Mouse (Mus musculus) embryonic fibroblast, embryonic 13.5 days (primary cell): ENCODE results near the gene Ttc19. TPM values are rescaled to one million over a fixed set of nuclear protein-coding genes. Genes with fewer than 3 reads are reported as not detected.

Experiments
- H3K27ac ChIP-seq: 2 replicates; pipeline ENCODE4 v1.5.1; 2012; ENCODE audit warnings: low read length, control low read depth, inconsistent platforms; ENCODE audit not compliant: insufficient read depth
- H3K4me1 ChIP-seq: 2 replicates; pipeline ENCODE4 v1.6.1; 2011; ENCODE audit warnings: low read length; ENCODE audit not compliant: control insufficient read depth, insufficient read depth
- H3K4me3 ChIP-seq: 2 replicates; pipeline ENCODE4 v1.5.1; 2011; ENCODE audit warnings: mild to moderate bottlenecking, control low read depth, low read length; ENCODE audit not compliant: insufficient read depth
- CTCF ChIP-seq: IDR thresholded peaks from 2 replicates; pipeline ENCODE4 v1.5.1; 2011; ENCODE audit warnings: mild to moderate bottlenecking, control low read depth, low read length, moderate library complexity, borderline replicate concordance; ENCODE audit not compliant: insufficient read depth
- POLR2A ChIP-seq: IDR thresholded peaks from 2 replicates; pipeline ENCODE4 v1.6.1; 2011; ENCODE audit warnings: low read depth, mild to moderate bottlenecking, control low read depth, low read length, moderate library complexity
- polyA plus RNA-seq: library from polyadenylated mRNA; stranded (reverse); fragments of >200 nt; gene quantifications from 2 replicates; pipeline ENCODE4 v1.2.4, GENCODE M21; 2011; ENCODE audit warnings: low read depth; ENCODE audit not compliant: missing spikeins, insufficient read length

The Ttc19 gene
- polyA plus RNA-seq, 1 experiment, result 46.3 TPM

GRCm38 (mm10) chr11:62253380-62253779 lies 27.9 kb upstream of the Ttc19 start:
- H3K4me1 ChIP-seq, result peaks cover 8% of the 10 kb centered on the region; the same call in 1 of the 2 replicates
- no peak overlapping the region for H3K27ac ChIP-seq
- TF ChIP-seq POLR2A (no peak), CTCF (no peak)
- H3K4me3 ChIP-seq, result no peak overlapping the region

DNA sequence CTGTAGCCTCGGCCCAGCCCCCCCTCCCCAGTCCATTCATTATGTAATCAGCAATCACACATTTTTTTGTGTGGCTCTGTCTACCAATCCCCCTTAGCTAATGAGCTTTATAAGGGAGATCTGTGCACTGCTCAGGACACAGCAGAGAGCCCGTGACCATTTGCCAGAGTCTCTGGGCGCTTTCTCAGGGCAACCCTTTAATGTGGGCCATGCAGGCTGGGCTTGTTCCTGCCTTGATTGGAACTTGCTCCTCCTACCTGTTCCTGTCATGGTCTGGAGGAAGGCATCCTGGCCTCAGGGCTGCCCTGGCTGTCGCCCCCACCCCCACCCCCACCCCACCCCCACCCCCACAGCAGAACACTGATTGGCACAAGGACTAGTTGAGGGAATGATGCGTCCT lies 22.1 kb upstream of the Ttc19 start:
- TF ChIP-seq CTCF, result no peak
- TF ChIP-seq POLR2A, result no peak
- no peak overlapping the region for H3K4me3 ChIP-seq
- no peak overlapping the region for H3K27ac ChIP-seq
- no peaks in the 10 kb centered on the region; the same call in 1 of the 2 replicates for H3K4me1 ChIP-seq

DNA sequence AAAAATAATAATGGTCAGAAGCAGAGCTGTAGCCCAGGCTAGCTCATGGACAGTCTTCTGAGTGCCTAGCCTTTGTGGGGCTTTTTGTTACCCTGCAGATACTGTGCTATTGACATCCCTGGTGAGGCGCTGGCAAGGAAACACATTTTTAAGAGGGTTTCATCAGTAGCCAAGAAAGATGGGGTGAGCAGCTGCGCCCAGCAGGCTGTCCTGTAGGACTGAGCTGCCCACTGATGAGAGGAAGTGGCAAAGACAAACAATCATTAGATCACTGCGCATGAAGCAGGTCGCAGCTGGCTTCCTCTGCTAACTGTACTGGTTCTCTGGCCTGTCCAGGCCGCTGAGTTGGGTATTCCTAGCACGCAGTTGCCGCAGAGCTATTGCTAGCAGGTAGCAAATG lies 17.7 kb upstream of the Ttc19 start:
- no peak overlapping the region for H3K4me3 ChIP-seq
- TF ChIP-seq CTCF (no peak), POLR2A (no peak)
- no peak overlapping the region for H3K27ac ChIP-seq
- peaks cover 4% of the 10 kb centered on the region for H3K4me1 ChIP-seq

GRCm38 (mm10) chr11:62264018-62264417 lies 17.3 kb upstream of the Ttc19 start:
- TF ChIP-seq POLR2A, result no peak
- Histone ChIP-seq H3K4me1 (peaks cover 5% of the 10 kb centered on the region), H3K27ac (no peak overlapping the region), H3K4me3 (no peak overlapping the region)

- no peak overlapping the region for H3K27ac ChIP-seq
- peaks cover 8% of the 10 kb centered on the region for H3K4me1 ChIP-seq
- no peak overlapping the region for H3K4me3 ChIP-seq
- no peak for TF ChIP-seq CTCF
- TF ChIP-seq POLR2A, result no peak
Measured at GRCm38 (mm10) chr11:62265642-62266041, 15.6 kb upstream of the Ttc19 start.

- no peak for TF ChIP-seq POLR2A
- no peak for TF ChIP-seq CTCF
- H3K27ac ChIP-seq, result no peak overlapping the region
- peaks cover 8% of the 10 kb centered on the region for H3K4me1 ChIP-seq
- no peak overlapping the region for H3K4me3 ChIP-seq
Measured at GRCm38 (mm10) chr11:62266466-62267214, 14.6 kb upstream of the Ttc19 start.

- no peak overlapping the region for H3K4me3 ChIP-seq
- H3K4me1 ChIP-seq, result peaks cover 8% of the 10 kb centered on the region
- no peak for TF ChIP-seq CTCF
- TF ChIP-seq POLR2A, result no peak
- H3K27ac ChIP-seq, result no peak overlapping the region
Measured at GRCm38 (mm10) chr11:62268381-62268780, 12.9 kb upstream of the Ttc19 start.

GRCm38 (mm10) chr11:62269097-62269496 lies 12.2 kb upstream of the Ttc19 start:
- TF ChIP-seq POLR2A, result no peak
- no peak for TF ChIP-seq CTCF
- Histone ChIP-seq H3K4me3 (no peak overlapping the region), H3K27ac (no peak overlapping the region), H3K4me1 (peaks cover 8% of the 10 kb centered on the region)

- H3K4me3 ChIP-seq, result no peak overlapping the region
- peaks cover 8% of the 10 kb centered on the region for H3K4me1 ChIP-seq
- H3K27ac ChIP-seq, result no peak overlapping the region
- no peak for TF ChIP-seq CTCF
- TF ChIP-seq POLR2A, result no peak
Measured at GRCm38 (mm10) chr11:62270851-62271250, 10.4 kb upstream of the Ttc19 start.

- Histone ChIP-seq H3K4me3 (no peak overlapping the region), H3K4me1 (no peaks in the 10 kb centered on the region), H3K27ac (no peak overlapping the region)
- TF ChIP-seq CTCF (no peak), POLR2A (no peak)
Measured at GRCm38 (mm10) chr11:62277086-62277485, 4.2 kb upstream of the Ttc19 start.
